Mouse (Mus musculus): ENCODE measurements around the gene Smco2. TPM values are rescaled to one million over a fixed set of nuclear protein-coding genes. Genes with fewer than 3 reads are reported as not detected.
A peak's percentile ranks its signal among the peaks of the same experiment; 100 is the strongest.

Gene Smco2
- total and polyA plus RNA-seq, 3 experiments, result not detected

DNA sequence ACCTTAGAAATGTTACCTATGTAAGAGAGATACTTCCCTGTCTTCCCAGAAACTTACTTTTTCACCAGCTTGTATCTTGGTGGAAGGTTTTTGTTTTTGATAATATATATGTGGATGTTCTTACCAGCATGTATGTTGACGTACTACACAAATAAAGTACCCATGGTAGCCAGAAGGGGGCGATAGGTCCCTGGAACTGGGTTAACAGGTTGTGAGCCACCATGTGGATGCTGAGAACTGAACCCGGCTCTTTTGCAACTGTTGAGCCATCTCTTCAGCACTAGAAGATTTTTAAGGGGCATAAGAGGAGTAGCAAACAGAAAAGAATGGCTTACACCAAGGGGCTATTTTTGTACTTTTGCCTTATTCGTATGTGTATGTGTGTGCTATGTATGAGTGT lies 15.8 kb downstream of the Smco2 start:
- H3K36me3 ChIP-seq (ENCODE audit: control insufficient read depth in 1 of 2, insufficient read depth in 2 of 2, low read length in 2 of 2), result no peaks in the 10 kb centered on the region
- no peaks in the 10 kb centered on the region for H3K27me3 ChIP-seq (ENCODE audit: control insufficient read depth in 1 of 2, insufficient read depth in 2 of 2, low read length in 2 of 2)
- TF ChIP-seq ELF1 (IDR thresholded peaks at IDR 0.05; ENCODE audit: low read depth, low read length), result no peak
- TF ChIP-seq MXI1 (IDR thresholded peaks at IDR 0.05; ENCODE audit: low read depth, low read length), result no peak
- no peak for TF ChIP-seq TCF12 (IDR thresholded peaks at IDR 0.05; ENCODE audit: low read depth, low read length)
- no peak for TF ChIP-seq HCFC1 (IDR thresholded peaks at IDR 0.05; ENCODE audit: low read depth, low read length)
- TF ChIP-seq TBP (IDR thresholded peaks at IDR 0.05; ENCODE audit: low read depth, low read length), result no peak
- TF ChIP-seq CTCF (IDR thresholded peaks at IDR 0.05 in 2 of 3, conservative IDR thresholded peaks at IDR 0.05 in 1 of 3; ENCODE audit: control insufficient read depth in 1 of 3, insufficient read depth in 1 of 3, low read depth in 2 of 3, low read length in 3 of 3, poor library complexity in 1 of 3, severe bottlenecking in 1 of 3), result peak; percentile 67 to 83 (median 68)
- TF ChIP-seq GATA1 (IDR thresholded peaks at IDR 0.05; ENCODE audit: low read depth, low read length), result no peak
- TF ChIP-seq UBTF (IDR thresholded peaks at IDR 0.05; ENCODE audit: borderline replicate concordance, insufficient read depth, low read depth, low read length), result no peak
- no peak for TF ChIP-seq TAL1 (IDR thresholded peaks at IDR 0.05; ENCODE audit: low read length)
- TF ChIP-seq CHD1 (IDR thresholded peaks at IDR 0.05; ENCODE audit: low read depth, low read length), result no peak
- TF ChIP-seq ETS1 (IDR thresholded peaks at IDR 0.05; ENCODE audit: low read depth, low read length), result no peak
- TF ChIP-seq NELFE (IDR thresholded peaks at IDR 0.05; ENCODE audit: low read depth, low read length), result no peak
- TF ChIP-seq MAFK (IDR thresholded peaks at IDR 0.05; ENCODE audit: borderline replicate concordance, low read depth, low read length), result no peak
- TF ChIP-seq ZNF384 (IDR thresholded peaks at IDR 0.05; ENCODE audit: low read depth, low read length), result no peak
- TF ChIP-seq ZMIZ1 (IDR thresholded peaks at IDR 0.05; ENCODE audit: low read depth, low read length), result no peak
- no peak for TF ChIP-seq E2F4 (IDR thresholded peaks at IDR 0.05; ENCODE audit: borderline replicate concordance, low read depth, low read length)
- no peak for TF ChIP-seq BHLHE40 (IDR thresholded peaks at IDR 0.05; ENCODE audit: borderline replicate concordance, low read depth, low read length)
- TF ChIP-seq POLR2AphosphoS2 (IDR thresholded peaks at IDR 0.05; ENCODE audit: low read length), result no peak
- TF ChIP-seq POLR2AphosphoS5 (IDR thresholded peaks at IDR 0.05; ENCODE audit: borderline replicate concordance, low read depth, low read length), result no peak
- no peak for TF ChIP-seq MAX (IDR thresholded peaks at IDR 0.05; ENCODE audit: low read length)
- TF ChIP-seq NRF1 (IDR thresholded peaks at IDR 0.05; ENCODE audit: insufficient read depth, low read depth, low read length, poor library complexity, severe bottlenecking), result no peak
- no peak for TF ChIP-seq RCOR1 (IDR thresholded peaks at IDR 0.05; ENCODE audit: low read depth, low read length)
- no peak for TF ChIP-seq GABPA (IDR thresholded peaks at IDR 0.05; ENCODE audit: low read depth, low read length)
- no peak for TF ChIP-seq CHD2 (IDR thresholded peaks at IDR 0.05; ENCODE audit: low read length)
- peak; percentile 74 for TF ChIP-seq RAD21 (IDR thresholded peaks at IDR 0.05; ENCODE audit: low read depth, low read length)
- no peak for TF ChIP-seq MYB (IDR thresholded peaks at IDR 0.05; ENCODE audit: low read depth, low read length)
- TF ChIP-seq ZKSCAN1 (IDR thresholded peaks at IDR 0.05; ENCODE audit: low read depth, low read length), result no peak
- TF ChIP-seq EP300 (IDR thresholded peaks at IDR 0.05; ENCODE audit: low read depth in 1 of 2, low read length in 2 of 2), result no peak
- no peak for TF ChIP-seq KAT2A (conservative IDR thresholded peaks at IDR 0.05; ENCODE audit: low read depth, low read length)
- TF ChIP-seq MYC (IDR thresholded peaks at IDR 0.05; ENCODE audit: low read depth, low read length), result peak; percentile 67
- TF ChIP-seq MEF2A (IDR thresholded peaks at IDR 0.05; ENCODE audit: extremely low read depth, insufficient replicate concordance, low read depth, low read length, poor library complexity, severe bottlenecking), result no peak
- peak; percentile 84 for TF ChIP-seq SMC3 (IDR thresholded peaks at IDR 0.05; ENCODE audit: low read depth, low read length)
- peak; percentile 57 for TF ChIP-seq ZC3H11A (IDR thresholded peaks at IDR 0.05; ENCODE audit: low read depth, low read length)
- no peak for TF ChIP-seq JUND (IDR thresholded peaks at IDR 0.05; ENCODE audit: low read depth, low read length)
- no peak for TF ChIP-seq MAZ (IDR thresholded peaks at IDR 0.05; ENCODE audit: low read depth, low read length)
- no peak for TF ChIP-seq SIN3A (IDR thresholded peaks at IDR 0.05; ENCODE audit: low read length)
- no peaks in the 10 kb centered on the region for H3K9me3 ChIP-seq (replicated peaks; ENCODE audit: insufficient read depth, low read length)
- DNase-seq (ENCODE audit: low read depth, low spot score), result peak; percentile 75
- peaks cover 0 to 2% of the 10 kb centered on the region in 2 experiments; a peak in 3 of 4 replicates for H3K4me1 ChIP-seq (ENCODE audit: control insufficient read depth in 1 of 2, insufficient read depth in 2 of 2, low read length in 2 of 2)
- no peak overlapping the region for H3K27ac ChIP-seq (ENCODE audit: control insufficient read depth, low read depth, low read length)
- no peaks in the 10 kb centered on the region for H3K79me2 ChIP-seq (ENCODE audit: control insufficient read depth, insufficient read depth, low read length, poor library complexity)
- no peak overlapping the region for H3K9ac ChIP-seq (ENCODE audit: control insufficient read depth, low read depth, low read length, poor library complexity, severe bottlenecking)
- no peak overlapping the region for H3K4me3 ChIP-seq (ENCODE audit: control insufficient read depth in 1 of 2, insufficient read depth in 1 of 2, low read depth in 2 of 2, low read length in 2 of 2)
